Mouse (Mus musculus): ENCODE results near the gene Rbm20. TPM values are rescaled to one million over a fixed set of nuclear protein-coding genes. Genes with fewer than 3 reads are reported as not detected.

Rbm20 gene
- total and polyA plus RNA-seq, 3 experiments: 143 to 231 (median 194) TPM

GRCm38 (mm10) chr19:53892838-53893359, 215.8 kb downstream of the Rbm20 start:
- intact Hi-C loops (cut with DNase I): no loop called here
- no peaks in the 10 kb centered on the region for H3K27me3 ChIP-seq (ENCODE audit: control insufficient read depth, insufficient read depth, low read length)
- TF ChIP-seq EP300 (IDR thresholded peaks at IDR 0.05; ENCODE audit: insufficient read depth, low read depth, low read length) (no peak), CTCF (IDR thresholded peaks at IDR 0.05) (no peak), POLR2A (IDR thresholded peaks at IDR 0.05; ENCODE audit: insufficient read depth, low read depth, low read length) (no peak)
- no peaks in the 10 kb centered on the region for H3K79me2 ChIP-seq (replicated peaks; ENCODE audit: control insufficient read depth, insufficient read depth, low read length)
- no peak overlapping the region for H3K4me3 ChIP-seq
- H3K9ac ChIP-seq (ENCODE audit: low read depth, low read length): no peak overlapping the region
- DNase-seq: no peak
- WGBS: 50% methylated on average over 9 of the region's 9 CpGs
- H3K36me3 ChIP-seq (ENCODE audit: control insufficient read depth, insufficient read depth, low read length): no peaks in the 10 kb centered on the region
- peaks cover 5% of the 10 kb centered on the region for H3K4me1 ChIP-seq (ENCODE audit: control insufficient read depth, insufficient read depth, low read length)
- peak overlapping the region; percentile 23 for H3K27ac ChIP-seq

GRCm38 (mm10) chr19:53893711-53894171, 216.6 kb downstream of the Rbm20 start:
- no peaks in the 10 kb centered on the region for H3K36me3 ChIP-seq (ENCODE audit: control insufficient read depth, insufficient read depth, low read length)
- intact Hi-C loops (cut with DNase I): no loop called here
- H3K9ac ChIP-seq (ENCODE audit: low read depth, low read length): no peak overlapping the region
- peak; percentile 57 to 74 for DNase-seq
- WGBS: 64% methylated on average over 3 of the region's 3 CpGs
- H3K79me2 ChIP-seq (replicated peaks; ENCODE audit: control insufficient read depth, insufficient read depth, low read length): no peaks in the 10 kb centered on the region
- no peaks in the 10 kb centered on the region for H3K27me3 ChIP-seq (ENCODE audit: control insufficient read depth, insufficient read depth, low read length)
- H3K27ac ChIP-seq: peak overlapping the region; percentile 43
- no peak overlapping the region for H3K4me3 ChIP-seq
- H3K4me1 ChIP-seq (ENCODE audit: control insufficient read depth, insufficient read depth, low read length): peaks cover 8% of the 10 kb centered on the region
- TF ChIP-seq CTCF (IDR thresholded peaks at IDR 0.05) (no peak), POLR2A (IDR thresholded peaks at IDR 0.05; ENCODE audit: insufficient read depth, low read depth, low read length) (no peak)

DNA sequence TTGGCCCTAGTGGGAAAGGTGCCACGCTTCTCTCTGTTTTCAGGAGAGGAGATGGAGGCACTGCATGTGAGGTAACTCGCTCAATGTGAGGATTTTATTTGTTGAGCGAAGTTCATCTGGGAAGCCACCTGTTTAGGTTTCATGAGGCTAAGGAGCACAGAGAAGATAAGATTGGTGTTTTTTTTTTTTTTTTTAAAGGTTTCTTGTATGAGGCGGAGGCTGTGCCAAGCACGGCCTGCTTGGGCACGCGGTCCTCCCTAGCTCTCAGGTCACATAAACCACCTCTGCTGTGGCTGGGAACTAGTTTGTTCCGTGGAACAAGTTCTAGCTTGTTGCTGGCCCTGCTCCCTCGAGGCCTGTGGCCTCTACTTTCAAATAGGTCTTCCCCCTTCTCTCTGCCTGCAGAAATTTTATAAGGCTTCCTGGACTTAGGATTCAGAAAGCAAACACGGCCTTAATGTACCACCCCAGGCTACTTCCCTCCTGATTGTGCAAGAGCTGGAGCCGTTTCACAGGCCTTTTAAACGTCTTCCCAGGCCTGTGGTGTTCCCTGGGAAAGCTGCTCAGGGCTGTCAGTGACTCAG, 217.5 kb downstream of the Rbm20 start:
- Histone ChIP-seq H3K4me1 (ENCODE audit: control insufficient read depth, insufficient read depth, low read length) (peaks cover 8% of the 10 kb centered on the region), H3K4me3 (no peak overlapping the region), H3K36me3 (ENCODE audit: control insufficient read depth, insufficient read depth, low read length) (no peaks in the 10 kb centered on the region), H3K9ac (ENCODE audit: low read depth, low read length) (no peak overlapping the region), H3K27me3 (ENCODE audit: control insufficient read depth, insufficient read depth, low read length) (no peaks in the 10 kb centered on the region), H3K27ac (peak overlapping the region; percentile 12; the same call in 1 of the 2 replicates), H3K79me2 (replicated peaks; ENCODE audit: control insufficient read depth, insufficient read depth, low read length) (no peaks in the 10 kb centered on the region)
- intact Hi-C loops (cut with DNase I): no loop called here
- no peak for TF ChIP-seq EP300 (IDR thresholded peaks at IDR 0.05; ENCODE audit: insufficient read depth, low read depth, low read length)
- TF ChIP-seq POLR2A (IDR thresholded peaks at IDR 0.05; ENCODE audit: insufficient read depth, low read depth, low read length): no peak
- TF ChIP-seq CTCF (IDR thresholded peaks at IDR 0.05): no peak
- WGBS: 79% methylated on average over 12 of the region's 12 CpGs
- peak; percentile 53 to 61 for DNase-seq

- TF ChIP-seq EP300 (IDR thresholded peaks at IDR 0.05; ENCODE audit: insufficient read depth, low read depth, low read length) (no peak), POLR2A (IDR thresholded peaks at IDR 0.05; ENCODE audit: insufficient read depth, low read depth, low read length) (no peak), CTCF (IDR thresholded peaks at IDR 0.05) (no peak)
- peak in 1 of 2 experiments; percentile 20 for DNase-seq
- Histone ChIP-seq H3K36me3 (ENCODE audit: control insufficient read depth, insufficient read depth, low read length) (no peaks in the 10 kb centered on the region), H3K4me1 (ENCODE audit: control insufficient read depth, insufficient read depth, low read length) (peaks cover 13% of the 10 kb centered on the region), H3K27ac (peak overlapping the region; percentile 54), H3K79me2 (replicated peaks; ENCODE audit: control insufficient read depth, insufficient read depth, low read length) (no peaks in the 10 kb centered on the region), H3K4me3 (no peak overlapping the region), H3K27me3 (ENCODE audit: control insufficient read depth, insufficient read depth, low read length) (no peaks in the 10 kb centered on the region), H3K9ac (ENCODE audit: low read depth, low read length) (no peak overlapping the region)
- WGBS: 47% methylated on average over 5 of the region's 5 CpGs
- intact Hi-C loops (cut with DNase I): no loop called here
Observed at GRCm38 (mm10) chr19:53898046-53898445, 220.9 kb downstream of the Rbm20 start.

GRCm38 (mm10) chr19:53898498-53898897, 221.4 kb downstream of the Rbm20 start:
- peaks cover 13% of the 10 kb centered on the region for H3K4me1 ChIP-seq (ENCODE audit: control insufficient read depth, insufficient read depth, low read length)
- H3K27me3 ChIP-seq (ENCODE audit: control insufficient read depth, insufficient read depth, low read length): no peaks in the 10 kb centered on the region
- H3K27ac ChIP-seq: peak overlapping the region; percentile 54
- H3K4me3 ChIP-seq: no peak overlapping the region
- intact Hi-C loops (cut with DNase I): no loop called here
- TF ChIP-seq CTCF (IDR thresholded peaks at IDR 0.05) (no peak), POLR2A (IDR thresholded peaks at IDR 0.05; ENCODE audit: insufficient read depth, low read depth, low read length) (no peak; the same call in 1 of the 2 replicates), EP300 (IDR thresholded peaks at IDR 0.05; ENCODE audit: insufficient read depth, low read depth, low read length) (no peak)
- no peaks in the 10 kb centered on the region for H3K79me2 ChIP-seq (replicated peaks; ENCODE audit: control insufficient read depth, insufficient read depth, low read length)
- DNase-seq: peak in 1 of 2 experiments; percentile 40
- no peak overlapping the region for H3K9ac ChIP-seq (ENCODE audit: low read depth, low read length)
- 66% methylated on average over 4 of the region's 4 CpGs for WGBS
- H3K36me3 ChIP-seq (ENCODE audit: control insufficient read depth, insufficient read depth, low read length): no peaks in the 10 kb centered on the region

All from heart, adult 2 months (tissue).